Mouse (Mus musculus) 3134 (cell line): ENCODE results near the gene Siae.

ENCODE experiments used
- DNase-seq: peaks from one replicate; pipeline ENCODE4 v3.0.0-alpha.2; 2011; ENCODE audit warnings: low spot score; ENCODE audit not compliant: insufficient read length; ENCODE audit errors: extremely low read depth

Siae gene

GRCm38 (mm10) chr9:37554838-37555748, at the start of gene Siae:
Siae (plus strand) TSS chr9:37555698.
- DNase-seq = no peak

DNA sequence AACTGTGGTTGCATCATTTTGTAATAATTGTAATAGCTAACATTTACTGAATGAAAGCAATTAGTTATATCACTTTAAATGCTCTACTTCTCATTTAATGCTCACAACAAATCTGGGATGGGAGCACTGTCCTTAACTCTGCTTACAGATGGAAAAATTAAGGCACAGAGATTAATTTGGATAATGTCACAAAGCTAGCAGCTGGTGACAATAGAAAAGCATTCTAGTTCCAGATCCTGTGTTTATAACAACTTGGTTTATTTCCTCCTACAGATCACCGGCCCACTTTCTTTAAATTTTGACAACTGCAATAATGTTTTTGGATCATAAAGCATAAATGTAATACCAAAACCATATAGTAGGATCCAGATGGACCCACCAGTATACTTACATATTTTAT, 49.5 kb upstream of the Siae start:
- DNase-seq = no peak

GRCm38 (mm10) chr9:37512097-37512496, 43.4 kb upstream of the Siae start:
- DNase-seq = no peak

DNA sequence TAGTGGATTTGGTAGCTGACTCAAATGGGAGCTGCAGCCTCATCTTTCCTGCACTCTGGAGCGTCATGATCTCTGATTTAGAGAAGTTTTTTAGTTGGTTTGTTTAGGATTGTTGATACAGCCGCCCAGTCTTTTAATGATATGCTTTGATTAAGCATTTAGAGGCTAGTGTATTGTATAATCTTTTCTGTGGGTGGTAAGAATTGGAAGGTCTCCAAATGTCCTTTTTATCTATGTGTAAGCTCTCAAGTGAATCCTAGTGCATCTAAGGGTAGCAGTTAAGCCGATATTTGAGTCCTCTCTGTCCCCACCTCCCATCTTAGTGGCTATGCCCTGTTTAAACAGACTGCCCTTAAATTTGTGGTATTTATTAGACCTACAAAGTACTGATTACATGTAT, 41.0 kb upstream of the Siae start:
- no peak for DNase-seq

DNA sequence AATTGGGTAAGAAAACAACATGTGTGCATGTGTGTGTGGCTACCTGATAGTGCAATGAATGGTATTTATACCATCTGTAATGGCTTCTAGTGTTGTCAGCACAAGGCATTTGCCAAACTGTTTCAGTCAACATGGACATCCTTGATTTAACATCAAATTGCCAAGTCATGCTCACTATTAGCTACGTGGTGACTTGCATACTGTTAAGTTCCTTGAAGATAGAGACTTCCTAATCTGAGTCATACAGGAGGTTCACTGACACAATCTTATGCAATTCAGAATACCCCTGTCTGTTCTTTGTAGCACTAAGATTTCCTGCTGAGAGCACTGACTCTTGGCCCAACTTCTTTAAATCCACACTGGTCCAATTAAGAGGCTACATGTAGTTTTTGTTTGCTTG, 38.0 kb upstream of the Siae start:
- DNase-seq = no peak

DNA sequence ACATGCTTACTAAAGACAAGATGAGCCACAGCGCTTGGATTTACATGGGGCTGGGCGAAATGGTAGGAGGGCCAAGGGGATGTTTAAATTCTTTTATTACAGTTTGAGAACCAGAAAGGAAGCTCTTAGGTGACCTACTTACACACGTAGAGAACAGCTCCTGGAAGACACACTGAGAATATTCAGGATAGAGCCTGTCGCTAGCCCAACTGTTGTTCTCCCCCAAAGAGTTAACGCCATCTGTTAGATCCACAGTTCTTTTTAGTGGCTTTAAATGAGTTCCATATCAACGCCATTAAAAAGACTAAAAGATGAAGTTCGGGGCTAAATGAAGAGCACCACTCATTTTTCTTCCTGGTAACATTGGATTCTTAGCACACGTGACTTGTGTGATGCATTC, 36.5 kb upstream of the Siae start:
- DNase-seq = no peak

DNA sequence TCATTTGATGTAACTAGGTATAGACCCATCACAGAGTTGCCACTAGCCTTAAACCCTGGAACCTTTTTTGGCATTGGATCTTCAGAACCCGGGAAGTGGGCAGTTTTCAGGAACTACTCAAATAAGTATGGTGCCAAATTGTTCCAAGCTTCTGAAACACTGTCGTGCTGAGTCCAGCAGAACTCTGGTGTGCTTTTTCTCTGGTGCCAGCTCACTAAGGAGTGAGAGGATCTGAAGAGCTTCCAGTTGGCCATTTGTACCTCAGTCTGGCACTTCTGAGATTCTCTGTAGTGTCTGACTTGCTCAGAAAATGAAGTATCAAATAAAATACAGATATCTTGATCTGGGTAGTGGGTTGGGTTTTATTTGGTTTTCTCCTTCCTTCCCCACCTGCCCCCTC, 35.5 kb upstream of the Siae start:
- DNase-seq = no peak

GRCm38 (mm10) chr9:37525461-37525860, 30.0 kb upstream of the Siae start:
- no peak for DNase-seq

GRCm38 (mm10) chr9:37526443-37527395, 28.8 kb upstream of the Siae start:
- no peak for DNase-seq

GRCm38 (mm10) chr9:37527396-37528224, 27.9 kb upstream of the Siae start, which contains the start of gene Esam:
Esam (plus strand) TSS chr9:37528078.
- no peak for DNase-seq

GRCm38 (mm10) chr9:37528225-37528970, 27.1 kb upstream of the Siae start:
- no peak for DNase-seq

DNA sequence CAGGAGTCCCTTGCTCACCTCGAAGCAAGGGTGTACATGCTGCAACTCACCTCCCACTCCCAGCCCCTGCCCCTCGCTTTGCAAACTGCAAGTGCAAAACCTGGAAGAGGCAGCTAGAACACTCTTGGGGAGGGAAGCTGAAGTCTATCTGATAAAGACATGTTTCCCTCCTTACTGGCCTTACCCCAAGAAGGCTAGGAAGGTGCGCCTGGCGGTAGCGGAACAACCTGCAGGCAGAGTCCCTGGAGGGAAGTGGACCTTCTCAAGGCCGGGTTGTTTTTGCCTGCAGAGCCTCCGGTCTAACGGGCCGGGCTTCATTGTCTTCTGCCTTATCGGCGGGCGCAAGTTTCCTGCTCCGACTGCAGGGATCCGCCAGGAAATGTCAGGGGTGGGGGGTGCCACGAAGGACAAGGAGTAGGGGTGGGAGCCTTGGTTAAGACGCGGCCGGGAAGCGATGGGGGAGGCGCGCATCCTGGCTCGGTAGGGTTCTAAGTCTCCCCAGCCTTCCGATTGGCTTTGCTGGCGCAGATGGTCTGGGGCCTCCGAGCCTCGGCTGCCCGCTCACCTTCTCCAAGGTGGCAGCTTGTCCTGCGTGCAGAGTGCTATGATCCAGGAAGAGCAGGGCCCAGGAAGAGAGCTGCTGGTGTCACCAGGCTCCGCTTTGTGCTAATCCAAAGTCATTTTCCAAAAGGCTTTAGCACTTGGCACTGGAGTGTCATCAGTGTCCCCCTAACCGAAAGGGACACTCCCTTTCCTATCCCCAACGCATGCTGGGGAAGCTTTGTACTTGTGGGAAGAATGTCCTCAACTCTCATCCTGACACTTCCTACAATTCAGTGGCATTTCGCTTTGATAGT, 25.2 kb upstream of the Siae start:
- DNase-seq = no peak

DNA sequence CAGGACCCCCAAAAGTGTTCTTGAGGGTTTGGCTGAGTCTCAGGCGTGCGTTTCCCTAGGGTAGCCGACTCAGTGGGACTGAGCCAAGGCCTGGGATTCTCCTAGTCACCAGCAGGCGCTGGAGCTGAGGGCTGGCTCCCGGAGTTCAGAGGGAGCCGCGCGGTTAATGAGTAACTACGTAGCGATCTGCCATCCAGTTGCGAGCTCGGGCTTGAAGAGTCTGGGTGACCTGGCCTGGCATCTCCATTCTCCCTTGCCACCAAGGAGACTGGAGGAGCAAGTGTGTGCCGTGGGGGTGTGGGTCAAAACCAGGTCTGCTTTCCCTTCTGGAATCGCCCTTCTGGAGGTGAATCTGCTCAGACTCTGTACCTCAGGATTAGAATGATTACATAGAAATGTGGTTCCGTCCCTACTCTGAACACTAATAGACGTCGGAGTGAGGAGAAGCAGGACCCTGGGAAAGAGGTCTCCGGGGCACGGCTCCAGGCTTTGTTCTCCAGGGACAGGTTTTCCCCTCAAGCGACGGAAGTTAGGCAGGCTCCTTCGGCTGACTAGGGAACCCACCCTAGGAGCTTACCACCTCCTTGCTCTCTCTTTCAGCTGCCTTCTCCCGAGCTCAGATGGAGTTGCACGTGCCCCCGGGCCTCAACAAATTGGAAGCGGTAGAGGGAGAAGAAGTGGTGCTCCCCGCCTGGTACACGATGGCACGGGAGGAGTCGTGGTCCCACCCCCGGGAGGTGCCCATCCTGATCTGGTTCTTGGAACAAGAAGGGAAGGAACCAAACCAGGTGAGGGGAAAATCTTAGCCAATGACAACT, 24.4 kb upstream of the Siae start:
- no peak for DNase-seq

- DNase-seq = no peak
These were observed 18.6 kb upstream of the Siae start for GRCm38 (mm10) chr9:37536851-37537250.

DNA sequence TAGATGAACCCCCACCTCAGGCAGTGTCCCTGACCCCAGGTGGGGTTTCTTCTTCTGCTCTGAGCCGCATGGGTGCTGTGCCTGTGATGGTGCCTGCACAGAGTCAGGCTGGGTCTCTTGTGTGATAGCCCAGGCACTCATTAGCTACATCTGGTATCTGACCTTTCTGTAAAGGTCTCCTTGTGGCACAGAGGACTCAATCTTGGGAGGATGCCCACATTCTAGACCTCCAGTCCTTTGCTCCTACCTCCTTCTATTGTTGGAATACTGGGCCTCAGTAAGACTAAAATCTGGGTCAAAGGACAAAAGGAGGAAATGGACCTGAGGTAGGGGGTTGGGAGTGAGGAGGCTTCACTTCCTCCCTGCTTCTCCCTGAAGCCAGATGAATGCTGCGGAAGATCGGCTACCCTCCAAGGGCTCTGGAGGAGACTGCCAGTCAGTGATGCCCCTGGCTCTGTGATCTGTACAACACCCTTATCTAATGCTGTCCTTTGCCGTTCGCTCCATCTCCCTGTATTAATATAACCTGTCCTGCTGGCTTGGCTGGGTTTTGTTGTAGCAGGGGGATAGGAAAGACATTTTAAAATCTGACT, 17.7 kb upstream of the Siae start:
- DNase-seq = no peak

DNA sequence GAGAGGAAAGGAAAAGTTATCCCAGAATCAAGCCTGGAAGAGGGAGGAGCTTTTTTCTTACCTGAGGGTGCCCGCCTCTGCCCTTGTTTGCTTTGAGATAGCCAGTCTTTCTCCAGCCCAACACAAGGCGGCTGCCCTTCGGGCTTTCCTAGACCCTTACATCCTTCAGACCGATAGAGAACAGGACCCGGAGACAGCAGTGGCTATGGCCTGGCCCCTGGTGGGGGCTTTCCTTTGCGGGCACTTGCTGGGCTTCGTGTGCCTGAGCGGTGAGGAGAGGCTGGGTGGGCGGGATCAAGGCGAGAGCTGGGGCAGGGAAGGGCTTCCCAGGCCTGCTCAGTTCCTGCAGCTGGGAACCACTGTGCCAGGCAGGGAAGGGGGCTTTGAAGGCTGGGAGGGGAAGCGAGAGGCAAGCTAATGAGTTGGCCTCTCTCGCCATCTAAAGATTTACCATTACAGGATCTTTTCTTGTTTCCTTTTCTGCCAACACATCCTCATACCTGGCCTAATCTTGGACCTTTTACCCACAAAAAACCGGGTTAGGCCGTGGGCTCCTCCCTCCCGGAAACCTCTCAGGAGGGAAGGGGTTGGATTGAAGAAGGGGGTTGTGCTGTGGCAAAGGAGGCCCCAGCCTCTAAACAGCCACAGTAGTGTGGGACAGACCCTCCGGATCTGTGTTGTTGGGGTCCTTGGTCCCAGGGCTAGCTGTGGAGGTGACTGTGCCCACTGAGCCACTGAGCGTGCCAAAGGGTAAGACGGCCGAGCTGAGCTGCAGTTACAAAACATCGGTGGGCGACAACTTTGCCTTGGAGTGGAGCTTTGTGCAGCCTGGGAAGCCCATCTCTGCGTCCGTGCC, 16.1 kb upstream of the Siae start, which contains the start of gene Vsig2:
TSS of gene Vsig2 (plus strand) at position 86 of the 856 bp plus-strand sequence.
- DNase-seq = no peak

- DNase-seq = no peak
These were observed 15.3 kb upstream of the Siae start for GRCm38 (mm10) chr9:37540226-37540625.
